Mouse (Mus musculus): ENCODE data around the gene Manf. TPM values are rescaled to one million over a fixed set of nuclear protein-coding genes. Genes with fewer than 3 reads are reported as not detected.

Manf gene
- polyA plus RNA-seq, 1 experiment from 2014 or later = 286 TPM

GRCm38 (mm10) chr9:106819201-106819600 lies 72.6 kb downstream of the Manf start:
- H3K4me3 ChIP-seq (ENCODE audit: low read length) = no peak overlapping the region
- 88% methylated on average over 1 of the region's 1 CpGs for WGBS
- ATAC-seq (ENCODE audit: low read depth) = no peak
- peaks cover 4% of the 10 kb centered on the region; the same call in 1 of the 2 replicates for H3K9me3 ChIP-seq (ENCODE audit: control insufficient read depth, low read length)
- no peak overlapping the region for H3K27ac ChIP-seq (ENCODE audit: low read length)
- no peak overlapping the region for H3K9ac ChIP-seq (ENCODE audit: low read length)
- no peaks in the 10 kb centered on the region for H3K36me3 ChIP-seq (ENCODE audit: control insufficient read depth, insufficient read depth, low read length)
- H3K27me3 ChIP-seq (ENCODE audit: control insufficient read depth, insufficient read depth, low read depth, low read length) = no peaks in the 10 kb centered on the region
- no peak overlapping the region for H3K4me2 ChIP-seq (ENCODE audit: low read depth, low read length)
- no peaks in the 10 kb centered on the region for H3K4me1 ChIP-seq (replicated peaks; ENCODE audit: control insufficient read depth, insufficient read depth, low read length)

- H3K4me3 ChIP-seq (ENCODE audit: low read length) = no peak overlapping the region
- H3K9ac ChIP-seq (ENCODE audit: low read length) = no peak overlapping the region
- no peak overlapping the region for H3K27ac ChIP-seq (ENCODE audit: low read length)
- no peak for ATAC-seq (ENCODE audit: low read depth)
- no peaks in the 10 kb centered on the region for H3K27me3 ChIP-seq (ENCODE audit: control insufficient read depth, insufficient read depth, low read depth, low read length)
- peaks cover 4% of the 10 kb centered on the region; the same call in 1 of the 2 replicates for H3K9me3 ChIP-seq (ENCODE audit: control insufficient read depth, low read length)
- no peaks in the 10 kb centered on the region for H3K4me1 ChIP-seq (replicated peaks; ENCODE audit: control insufficient read depth, insufficient read depth, low read length)
- H3K36me3 ChIP-seq (ENCODE audit: control insufficient read depth, insufficient read depth, low read length) = no peaks in the 10 kb centered on the region
- 71% methylated on average over 6 of the region's 6 CpGs for WGBS
- no peak overlapping the region for H3K4me2 ChIP-seq (ENCODE audit: low read depth, low read length)
Observed at GRCm38 (mm10) chr9:106818191-106818590, 73.6 kb downstream of the Manf start.

GRCm38 (mm10) chr9:106806503-106806902 lies 85.3 kb downstream of the Manf start:
- H3K4me2 ChIP-seq (ENCODE audit: low read depth, low read length) = no peak overlapping the region
- WGBS = 78% methylated on average over 4 of the region's 4 CpGs
- no peak overlapping the region for H3K9ac ChIP-seq (ENCODE audit: low read length)
- H3K27me3 ChIP-seq (ENCODE audit: control insufficient read depth, insufficient read depth, low read depth, low read length) = no peaks in the 10 kb centered on the region
- H3K36me3 ChIP-seq (ENCODE audit: control insufficient read depth, insufficient read depth, low read length) = no peaks in the 10 kb centered on the region
- H3K4me1 ChIP-seq (replicated peaks; ENCODE audit: control insufficient read depth, insufficient read depth, low read length) = no peaks in the 10 kb centered on the region
- H3K9me3 ChIP-seq (ENCODE audit: control insufficient read depth, low read length) = 0 out of 2 replicates have a peak, but pooled peaks cover 3% of the 10 kb centered on the region
- ATAC-seq (ENCODE audit: low read depth) = no peak
- H3K4me3 ChIP-seq (ENCODE audit: low read length) = no peak overlapping the region
- H3K27ac ChIP-seq (ENCODE audit: low read length) = no peak overlapping the region

GRCm38 (mm10) chr9:106790831-106791230 lies 100.9 kb downstream of the Manf start:
- H3K36me3 ChIP-seq (ENCODE audit: control insufficient read depth, insufficient read depth, low read length) = no peaks in the 10 kb centered on the region
- H3K27ac ChIP-seq (ENCODE audit: low read length) = no peak overlapping the region
- H3K4me1 ChIP-seq (replicated peaks; ENCODE audit: control insufficient read depth, insufficient read depth, low read length) = peaks cover 8% of the 10 kb centered on the region; the same call in 1 of the 2 replicates
- H3K27me3 ChIP-seq (ENCODE audit: control insufficient read depth, insufficient read depth, low read depth, low read length) = no peaks in the 10 kb centered on the region
- H3K9me3 ChIP-seq (ENCODE audit: control insufficient read depth, low read length) = no peaks in the 10 kb centered on the region
- H3K9ac ChIP-seq (ENCODE audit: low read length) = no peak overlapping the region
- H3K4me2 ChIP-seq (ENCODE audit: low read depth, low read length) = no peak overlapping the region
- ATAC-seq (ENCODE audit: low read depth) = no peak
- no peak overlapping the region for H3K4me3 ChIP-seq (ENCODE audit: low read length)
- 67% methylated on average over 6 of the region's 6 CpGs for WGBS

GRCm38 (mm10) chr9:106789363-106789762 lies 102.4 kb downstream of the Manf start:
- Histone ChIP-seq H3K27me3 (ENCODE audit: control insufficient read depth, insufficient read depth, low read depth, low read length) (no peaks in the 10 kb centered on the region), H3K27ac (ENCODE audit: low read length) (no peak overlapping the region), H3K4me3 (ENCODE audit: low read length) (peak overlapping the region; percentile 86), H3K4me1 (replicated peaks; ENCODE audit: control insufficient read depth, insufficient read depth, low read length) (peaks cover 8% of the 10 kb centered on the region; the same call in 1 of the 2 replicates), H3K4me2 (ENCODE audit: low read depth, low read length) (peak overlapping the region; percentile 61), H3K36me3 (ENCODE audit: control insufficient read depth, insufficient read depth, low read length) (no peaks in the 10 kb centered on the region), H3K9me3 (ENCODE audit: control insufficient read depth, low read length) (no peaks in the 10 kb centered on the region), H3K9ac (ENCODE audit: low read length) (peak overlapping the region; percentile 98)
- ATAC-seq (ENCODE audit: low read depth) = peak; percentile 33; the same call in 1 of the 2 replicates
- 12% methylated on average over 10 of the region's 10 CpGs for WGBS

GRCm38 (mm10) chr9:106788812-106789321 lies 102.9 kb downstream of the Manf start, which contains the start of gene Rad54l2:
Gene Rad54l2 (minus strand): TSS chr9:106789194.
- Histone ChIP-seq H3K27ac (ENCODE audit: low read length) (peak within 1 kb of the TSS; percentile 81), H3K4me2 (ENCODE audit: low read depth, low read length) (peak within 1 kb of the TSS; percentile 93), H3K36me3 (ENCODE audit: control insufficient read depth, insufficient read depth, low read length) (no peaks in the 10 kb centered on the region), H3K27me3 (ENCODE audit: control insufficient read depth, insufficient read depth, low read depth, low read length) (no peaks in the 10 kb centered on the region), H3K9ac (ENCODE audit: low read length) (peak within 1 kb of the TSS; percentile 98), H3K4me3 (ENCODE audit: low read length) (peak within 1 kb of the TSS; percentile 86), H3K9me3 (ENCODE audit: control insufficient read depth, low read length) (no peaks in the 10 kb centered on the region), H3K4me1 (replicated peaks; ENCODE audit: control insufficient read depth, insufficient read depth, low read length) (peaks cover 8% of the 10 kb centered on the region; the same call in 1 of the 2 replicates)
- WGBS = 0% methylated on average over 31 of the region's 49 CpGs
- ATAC-seq (ENCODE audit: low read depth) = peak; percentile 93

Other genes starting within 250 kb of the Manf start
- not detected in 2 replicates for gene Grm2, start 235.9 kb downstream of the Manf start, polyA plus RNA-seq (2015; fragmentation: Nextera tagmentation; extraction: Ambion mirVana)
- 53.4 and 54.5 TPM in 2 replicates for gene Tex264, start 206.1 kb downstream of the Manf start, polyA plus RNA-seq (2015; fragmentation: Nextera tagmentation; extraction: Ambion mirVana)
- gene Rad54l2, start 102.8 kb downstream of the Manf start, polyA plus RNA-seq (2015; fragmentation: Nextera tagmentation; extraction: Ambion mirVana) = 5.8 and 6.0 TPM in 2 replicates
- 19.4 and 22.9 TPM in 2 replicates for gene Dcaf1, start 70.1 kb downstream of the Manf start, polyA plus RNA-seq (2015; fragmentation: Nextera tagmentation; extraction: Ambion mirVana)
- 5.1 and 5.2 TPM in 2 replicates for gene Rbm15b, start 4.6 kb downstream of the Manf start, polyA plus RNA-seq (2015; fragmentation: Nextera tagmentation; extraction: Ambion mirVana)